Mouse (Mus musculus): Measurements from ENCODE around the gene Yif1b. TPM values are rescaled to one million over a fixed set of nuclear protein-coding genes. Genes with fewer than 3 reads are reported as not detected.
"Not testable (repeated sequence)": the region's sequence is repeated elsewhere in the genome, so short reads cannot be mapped to it uniquely, and the experiment has no call there.

The Yif1b gene
- total RNA-seq, 2 experiments from 2014 or later: 7.2 to 8.5 TPM

GRCm38 (mm10) chr7:29236593-29236992 is 1.5 kb upstream of the Yif1b start:
- no peak for ATAC-seq (replicated peaks; ENCODE audit: low FRiP score, poor library complexity, severe bottlenecking)

- not testable (repeated sequence) for ATAC-seq (replicated peaks; ENCODE audit: low FRiP score, poor library complexity, severe bottlenecking)
Measured at GRCm38 (mm10) chr7:29237596-29237995, 533 bp upstream of the Yif1b start.

- ATAC-seq (replicated peaks; ENCODE audit: low FRiP score, poor library complexity, severe bottlenecking): peak; percentile 40; the same call in 1 of the 2 replicates
Measured at GRCm38 (mm10) chr7:29244732-29245416, 6.7 kb downstream of the Yif1b start.

- no peak for ATAC-seq (replicated peaks; ENCODE audit: low FRiP score, poor library complexity, severe bottlenecking)
Measured at GRCm38 (mm10) chr7:29246015-29246414, 7.9 kb downstream of the Yif1b start.

GRCm38 (mm10) chr7:29246619-29247313 is 8.6 kb downstream of the Yif1b start:
- ATAC-seq (replicated peaks; ENCODE audit: low FRiP score, poor library complexity, severe bottlenecking): no peak

GRCm38 (mm10) chr7:29247314-29247700 is 9.2 kb downstream of the Yif1b start:
- peak; percentile 65 for ATAC-seq (replicated peaks; ENCODE audit: low FRiP score, poor library complexity, severe bottlenecking)

- ATAC-seq (replicated peaks; ENCODE audit: low FRiP score, poor library complexity, severe bottlenecking): peak; percentile 55
Measured at GRCm38 (mm10) chr7:29247706-29248105, 9.6 kb downstream of the Yif1b start.

- ATAC-seq (replicated peaks; ENCODE audit: low FRiP score, poor library complexity, severe bottlenecking): no peak
Measured at GRCm38 (mm10) chr7:29248261-29248841, 10.2 kb downstream of the Yif1b start, which contains the start of gene 2200002D01Rik. 2200002D01Rik (minus strand) TSS chr7:29248466.

GRCm38 (mm10) chr7:29251166-29251565 is 13.0 kb downstream of the Yif1b start:
- ATAC-seq (replicated peaks; ENCODE audit: low FRiP score, poor library complexity, severe bottlenecking): no peak

GRCm38 (mm10) chr7:29253842-29254241 is 15.7 kb downstream of the Yif1b start:
- no peak for ATAC-seq (replicated peaks; ENCODE audit: low FRiP score, poor library complexity, severe bottlenecking)

- ATAC-seq (replicated peaks; ENCODE audit: low FRiP score, poor library complexity, severe bottlenecking): no peak
Measured at GRCm38 (mm10) chr7:29255875-29256274, 17.7 kb downstream of the Yif1b start.

GRCm38 (mm10) chr7:29257368-29257767 is 19.2 kb downstream of the Yif1b start:
- ATAC-seq (replicated peaks; ENCODE audit: low FRiP score, poor library complexity, severe bottlenecking): no peak

- no peak for ATAC-seq (replicated peaks; ENCODE audit: low FRiP score, poor library complexity, severe bottlenecking)
Measured at GRCm38 (mm10) chr7:29259781-29260730, 21.9 kb downstream of the Yif1b start.

GRCm38 (mm10) chr7:29262151-29262550 is 24.0 kb downstream of the Yif1b start:
- no peak for ATAC-seq (replicated peaks; ENCODE audit: low FRiP score, poor library complexity, severe bottlenecking)

GRCm38 (mm10) chr7:29263831-29264230 is 25.7 kb downstream of the Yif1b start:
- no peak for ATAC-seq (replicated peaks; ENCODE audit: low FRiP score, poor library complexity, severe bottlenecking)

- ATAC-seq (replicated peaks; ENCODE audit: low FRiP score, poor library complexity, severe bottlenecking): no peak
Measured at GRCm38 (mm10) chr7:29265636-29266035, 27.5 kb downstream of the Yif1b start.

GRCm38 (mm10) chr7:29266931-29267330 is 28.8 kb downstream of the Yif1b start:
- no peak for ATAC-seq (replicated peaks; ENCODE audit: low FRiP score, poor library complexity, severe bottlenecking)

GRCm38 (mm10) chr7:29270445-29270844 is 32.3 kb downstream of the Yif1b start:
- no peak for ATAC-seq (replicated peaks; ENCODE audit: low FRiP score, poor library complexity, severe bottlenecking)

- no peak for ATAC-seq (replicated peaks; ENCODE audit: low FRiP score, poor library complexity, severe bottlenecking)
Measured at GRCm38 (mm10) chr7:29271687-29272465, 33.7 kb downstream of the Yif1b start.

All from erythroblast, adult 5-6 weeks (primary cell).